Mouse (Mus musculus) midbrain, embryonic 16.5 days (tissue): ENCODE results near the gene Fkbp10. TPM values are rescaled to one million over a fixed set of nuclear protein-coding genes. Genes with fewer than 3 reads are reported as not detected.

Experiments used
- ATAC-seq: fragments of 200-750 bp; cut with Nextera tagmentation; 2 replicates; pipeline ENCODE4 v1.8.0; 2017; ENCODE audit warnings: moderate TSS enrichment
- H3K27ac ChIP-seq: fragments of 300-500 bp; sonication (generic); 2 replicates; pipeline ENCODE4 v1.5.1; 2014; ENCODE audit warnings: mild to moderate bottlenecking, low read length, mixed read lengths
- H3K27me3 ChIP-seq: fragments of 300-500 bp; sonication (generic); 2 replicates; pipeline ENCODE4 v1.6.1; 2014; ENCODE audit warnings: low read depth, low read length, mixed read lengths; ENCODE audit not compliant: control insufficient read depth, insufficient read depth
- H3K36me3 ChIP-seq: fragments of 300-500 bp; sonication (generic); 2 replicates; pipeline ENCODE4 v1.6.1; 2014; ENCODE audit warnings: mild to moderate bottlenecking, low read length, moderate library complexity, mixed read lengths; ENCODE audit not compliant: control insufficient read depth, insufficient read depth
- H3K4me1 ChIP-seq: fragments of 300-500 bp; sonication (generic); 2 replicates; pipeline ENCODE4 v1.6.1; 2014; ENCODE audit warnings: mild to moderate bottlenecking, low read length, mixed read lengths; ENCODE audit not compliant: control insufficient read depth, insufficient read depth
- H3K4me2 ChIP-seq: fragments of 300-500 bp; sonication (generic); 2 replicates; pipeline ENCODE4 v1.6.1; 2014; ENCODE audit warnings: mild to moderate bottlenecking, low read length, mixed read lengths
- H3K4me3 ChIP-seq: fragments of 300-500 bp; sonication (generic); 2 replicates; pipeline ENCODE4 v1.5.1; 2014; ENCODE audit warnings: low read depth, mild to moderate bottlenecking, low read length, moderate library complexity, mixed read lengths
- H3K9ac ChIP-seq: fragments of 300-500 bp; sonication (generic); 2 replicates; pipeline ENCODE4 v1.6.1; 2014; ENCODE audit warnings: low read depth, low read length, mixed read lengths
- H3K9me3 ChIP-seq: fragments of 300-500 bp; sonication (generic); replicated peaks from 2 replicates; pipeline ENCODE4 v1.6.1; 2014; ENCODE audit warnings: mild to moderate bottlenecking, low read length, mixed read lengths; ENCODE audit not compliant: control insufficient read depth, poor library complexity, severe bottlenecking
- WGBS: fragments of 180-500 bp; shearing (Covaris S2); extraction: QIAGEN DNeasy Blood & Tissue Kit; methylation state at CpG from one replicate; pipeline ENCODE4 v1.1.7; 2014; 5-methylcytosine and 5-hydroxymethylcytosine counted together
- polyA plus RNA-seq: library from polyadenylated mRNA; unstranded; fragments of >200 nt; fragmentation: Nextera tagmentation; extraction: Ambion mirVana; gene quantifications from 2 replicates; pipeline ENCODE4 v1.2.1, GENCODE M21; 2015

Fkbp10 gene
- polyA plus RNA-seq, 1 experiment from 2014 or later, result 19.6 TPM

GRCm38 (mm10) chr11:100378446-100378845, 37.1 kb upstream of the Fkbp10 start:
- H3K4me1 ChIP-seq, result no peaks in the 10 kb centered on the region
- 88% methylated on average over 5 of the region's 5 CpGs for WGBS
- no peak overlapping the region for H3K4me2 ChIP-seq
- no peaks in the 10 kb centered on the region for H3K9me3 ChIP-seq
- no peaks in the 10 kb centered on the region for H3K27me3 ChIP-seq
- no peak overlapping the region for H3K27ac ChIP-seq
- H3K4me3 ChIP-seq, result no peak overlapping the region
- no peak overlapping the region for H3K9ac ChIP-seq
- no peak for ATAC-seq
- H3K36me3 ChIP-seq, result peaks cover 70% of the 10 kb centered on the region

GRCm38 (mm10) chr11:100379311-100379710, 36.2 kb upstream of the Fkbp10 start:
- Histone ChIP-seq H3K4me3 (no peak overlapping the region), H3K9me3 (no peaks in the 10 kb centered on the region), H3K27ac (no peak overlapping the region), H3K4me1 (no peaks in the 10 kb centered on the region), H3K36me3 (peaks cover 65% of the 10 kb centered on the region), H3K9ac (no peak overlapping the region), H3K4me2 (no peak overlapping the region), H3K27me3 (no peaks in the 10 kb centered on the region)
- 94% methylated on average over 4 of the region's 4 CpGs for WGBS
- ATAC-seq, result no peak

GRCm38 (mm10) chr11:100382682-100383081, 32.8 kb upstream of the Fkbp10 start:
- Histone ChIP-seq H3K4me1 (no peaks in the 10 kb centered on the region), H3K9ac (no peak overlapping the region), H3K4me2 (no peak overlapping the region), H3K36me3 (peaks cover 58% of the 10 kb centered on the region), H3K4me3 (no peak overlapping the region), H3K27me3 (no peaks in the 10 kb centered on the region), H3K9me3 (no peaks in the 10 kb centered on the region), H3K27ac (no peak overlapping the region)
- WGBS, result 75% methylated on average over 6 of the region's 6 CpGs
- ATAC-seq, result no peak

GRCm38 (mm10) chr11:100385016-100385415, 30.5 kb upstream of the Fkbp10 start:
- H3K4me2 ChIP-seq, result no peak overlapping the region
- H3K27me3 ChIP-seq, result no peaks in the 10 kb centered on the region
- no peak overlapping the region for H3K9ac ChIP-seq
- peaks cover 41% of the 10 kb centered on the region for H3K36me3 ChIP-seq
- no peaks in the 10 kb centered on the region for H3K9me3 ChIP-seq
- no peak overlapping the region for H3K4me3 ChIP-seq
- no peaks in the 10 kb centered on the region; the same call in 1 of the 2 replicates for H3K4me1 ChIP-seq
- 82% methylated on average over 3 of the region's 3 CpGs for WGBS
- no peak for ATAC-seq
- H3K27ac ChIP-seq, result no peak overlapping the region

GRCm38 (mm10) chr11:100386586-100386985, 28.9 kb upstream of the Fkbp10 start:
- Histone ChIP-seq H3K4me1 (no peaks in the 10 kb centered on the region; the same call in 1 of the 2 replicates), H3K36me3 (peaks cover 32% of the 10 kb centered on the region), H3K27me3 (no peaks in the 10 kb centered on the region), H3K4me2 (no peak overlapping the region), H3K4me3 (no peak overlapping the region), H3K9me3 (no peaks in the 10 kb centered on the region), H3K9ac (no peak overlapping the region), H3K27ac (no peak overlapping the region)
- WGBS, result 50% methylated on average over 5 of the region's 5 CpGs
- no peak for ATAC-seq

- H3K36me3 ChIP-seq, result peaks cover 27% of the 10 kb centered on the region
- H3K27ac ChIP-seq, result no peak overlapping the region
- WGBS, result 93% methylated on average over 6 of the region's 6 CpGs
- no peak overlapping the region for H3K4me3 ChIP-seq
- H3K9me3 ChIP-seq, result no peaks in the 10 kb centered on the region
- no peak overlapping the region for H3K4me2 ChIP-seq
- ATAC-seq, result no peak
- H3K9ac ChIP-seq, result no peak overlapping the region
- no peaks in the 10 kb centered on the region; the same call in 1 of the 2 replicates for H3K4me1 ChIP-seq
- H3K27me3 ChIP-seq, result no peaks in the 10 kb centered on the region
These were observed 28.4 kb upstream of the Fkbp10 start for GRCm38 (mm10) chr11:100387111-100387510.

GRCm38 (mm10) chr11:100387589-100388375, 27.7 kb upstream of the Fkbp10 start:
- no peak overlapping the region for H3K4me3 ChIP-seq
- H3K4me2 ChIP-seq, result no peak overlapping the region
- H3K27ac ChIP-seq, result no peak overlapping the region
- no peak for ATAC-seq
- no peaks in the 10 kb centered on the region for H3K27me3 ChIP-seq
- no peaks in the 10 kb centered on the region; the same call in 1 of the 2 replicates for H3K4me1 ChIP-seq
- 63% methylated on average over 14 of the region's 14 CpGs for WGBS
- no peaks in the 10 kb centered on the region for H3K9me3 ChIP-seq
- H3K9ac ChIP-seq, result no peak overlapping the region
- peaks cover 21% of the 10 kb centered on the region for H3K36me3 ChIP-seq

- H3K36me3 ChIP-seq, result peaks cover 14% of the 10 kb centered on the region
- WGBS, result 90% methylated on average over 6 of the region's 6 CpGs
- ATAC-seq, result no peak
- no peaks in the 10 kb centered on the region for H3K9me3 ChIP-seq
- no peak overlapping the region for H3K4me2 ChIP-seq
- H3K27me3 ChIP-seq, result no peaks in the 10 kb centered on the region
- H3K9ac ChIP-seq, result no peak overlapping the region
- H3K27ac ChIP-seq, result no peak overlapping the region
- no peak overlapping the region for H3K4me3 ChIP-seq
- H3K4me1 ChIP-seq, result no peaks in the 10 kb centered on the region; the same call in 1 of the 2 replicates
These were observed 26.9 kb upstream of the Fkbp10 start for GRCm38 (mm10) chr11:100388588-100388987.

- 53% methylated on average over 8 of the region's 8 CpGs for WGBS
- Histone ChIP-seq H3K4me2 (no peak overlapping the region), H3K4me3 (no peak overlapping the region), H3K4me1 (peaks cover 3% of the 10 kb centered on the region), H3K27me3 (no peaks in the 10 kb centered on the region), H3K9ac (no peak overlapping the region), H3K27ac (no peak overlapping the region), H3K9me3 (no peaks in the 10 kb centered on the region), H3K36me3 (peaks cover 9% of the 10 kb centered on the region)
- ATAC-seq, result no peak
These were observed 25.5 kb upstream of the Fkbp10 start for GRCm38 (mm10) chr11:100389931-100390445.
